Mouse (Mus musculus) spleen, postnatal 4 days (tissue): Measurements from ENCODE around the gene Hoxd10.

ENCODE experiments used
- DNase-seq, 2 experiments: peaks; one replicate each; pipeline ENCODE4 v3.0.0; 2022; ENCODE audit warnings: low spot score in 2 of 2

The Hoxd10 gene

GRCm38 (mm10) chr2:74680561-74681398, 10.9 kb upstream of the Hoxd10 start:
- DNase-seq = peak in 1 of 2 experiments; percentile 58

- peak in 1 of 2 experiments; percentile 60 for DNase-seq
Measured at GRCm38 (mm10) chr2:74681594-74682531, 9.9 kb upstream of the Hoxd10 start.

- DNase-seq = peak in 1 of 2 experiments; percentile 58
Measured at GRCm38 (mm10) chr2:74682796-74683195, 8.9 kb upstream of the Hoxd10 start.

GRCm38 (mm10) chr2:74683471-74683951, 8.2 kb upstream of the Hoxd10 start:
- DNase-seq = peak in 1 of 2 experiments; percentile 57

- DNase-seq = no peak
Measured at GRCm38 (mm10) chr2:74684106-74684505, 7.6 kb upstream of the Hoxd10 start.

GRCm38 (mm10) chr2:74685059-74685603, 6.6 kb upstream of the Hoxd10 start:
- no peak for DNase-seq

- DNase-seq = peak in 1 of 2 experiments; percentile 62
Measured at GRCm38 (mm10) chr2:74686301-74686987, 5.3 kb upstream of the Hoxd10 start.

- DNase-seq = peak in 1 of 2 experiments; percentile 44
Measured at GRCm38 (mm10) chr2:74686988-74687697, 4.6 kb upstream of the Hoxd10 start.

GRCm38 (mm10) chr2:74687698-74688555, 3.8 kb upstream of the Hoxd10 start:
- DNase-seq = peak in 1 of 2 experiments; percentile 61

GRCm38 (mm10) chr2:74688795-74689573, 2.7 kb upstream of the Hoxd10 start:
- no peak for DNase-seq

GRCm38 (mm10) chr2:74689574-74690337, 2.0 kb upstream of the Hoxd10 start:
- no peak for DNase-seq

GRCm38 (mm10) chr2:74690338-74690716, 1.4 kb upstream of the Hoxd10 start:
- DNase-seq = no peak

GRCm38 (mm10) chr2:74691995-74692807, 477 bp downstream of the Hoxd10 start:
- no peak for DNase-seq

GRCm38 (mm10) chr2:74692808-74693431, 1.2 kb downstream of the Hoxd10 start:
- no peak for DNase-seq

GRCm38 (mm10) chr2:74693432-74693827, 1.7 kb downstream of the Hoxd10 start:
- DNase-seq = no peak

GRCm38 (mm10) chr2:74694066-74694465, 2.3 kb downstream of the Hoxd10 start:
- no peak for DNase-seq

GRCm38 (mm10) chr2:74695383-74695782, 3.7 kb downstream of the Hoxd10 start:
- no peak for DNase-seq
